Mouse (Mus musculus): ENCODE results near the gene Fundc2. TPM values are rescaled to one million over a fixed set of nuclear protein-coding genes. Genes with fewer than 3 reads are reported as not detected.

Fundc2 gene
- polyA plus RNA-seq (2014; fragmentation: Nextera tagmentation; extraction: Ambion mirVana) = 69.9 and 71.3 TPM in 2 replicates

GRCm38 (mm10) chrX:75382195-75382771 is at the start of gene Fundc2, which contains the start of gene F8:
Gene Fundc2, plus strand, starts transcription at chrX:75382399.
Gene F8, minus strand, starts transcription at chrX:75382615.
- H3K27me3 ChIP-seq (ENCODE audit: control insufficient read depth, insufficient read depth, low read length) = no peaks in the 10 kb centered on the region
- peak within 1 kb of the TSS; percentile 57 for H3K4me2 ChIP-seq
- H3K4me3 ChIP-seq (ENCODE audit: low read depth, low read length) = peak within 1 kb of the TSS; percentile 51
- ATAC-seq (replicated peaks; ENCODE audit: insufficient number of reproducible peaks, low FRiP score, low TSS enrichment) = peak; percentile 89
- 15% methylated on average over 18 of the region's 25 CpGs for WGBS (ENCODE audit: insufficient replicate concordance)
- no peaks in the 10 kb centered on the region for H3K4me1 ChIP-seq (ENCODE audit: control insufficient read depth, insufficient read depth, low read length)
- H3K36me3 ChIP-seq (ENCODE audit: control insufficient read depth, insufficient read depth, low read length) = no peaks in the 10 kb centered on the region
- peak within 1 kb of the TSS; percentile 93 for H3K27ac ChIP-seq (ENCODE audit: low read depth, low read length)
- H3K9ac ChIP-seq (ENCODE audit: low read depth, low read length) = peak within 1 kb of the TSS; percentile 77
- H3K9me3 ChIP-seq (replicated peaks; ENCODE audit: control insufficient read depth, low read length) = no peaks in the 10 kb centered on the region

GRCm38 (mm10) chrX:75370197-75370596 is 12.0 kb upstream of the Fundc2 start:
- Histone ChIP-seq H3K9me3 (replicated peaks; ENCODE audit: control insufficient read depth, low read length) (no peaks in the 10 kb centered on the region), H3K4me3 (ENCODE audit: low read depth, low read length) (no peak overlapping the region), H3K4me2 (no peak overlapping the region), H3K27ac (ENCODE audit: low read depth, low read length) (no peak overlapping the region), H3K9ac (ENCODE audit: low read depth, low read length) (no peak overlapping the region), H3K4me1 (ENCODE audit: control insufficient read depth, insufficient read depth, low read length) (no peaks in the 10 kb centered on the region), H3K27me3 (ENCODE audit: control insufficient read depth, insufficient read depth, low read length) (no peaks in the 10 kb centered on the region), H3K36me3 (ENCODE audit: control insufficient read depth, insufficient read depth, low read length) (no peaks in the 10 kb centered on the region)
- no peak for ATAC-seq (replicated peaks; ENCODE audit: insufficient number of reproducible peaks, low FRiP score, low TSS enrichment)

GRCm38 (mm10) chrX:75372666-75373425 is 9.4 kb upstream of the Fundc2 start:
- no peak overlapping the region for H3K4me2 ChIP-seq
- H3K9ac ChIP-seq (ENCODE audit: low read depth, low read length) = no peak overlapping the region
- no peak overlapping the region for H3K27ac ChIP-seq (ENCODE audit: low read depth, low read length)
- no peaks in the 10 kb centered on the region for H3K4me1 ChIP-seq (ENCODE audit: control insufficient read depth, insufficient read depth, low read length)
- H3K4me3 ChIP-seq (ENCODE audit: low read depth, low read length) = no peak overlapping the region
- no peak for ATAC-seq (replicated peaks; ENCODE audit: insufficient number of reproducible peaks, low FRiP score, low TSS enrichment)
- 61% methylated on average over 2 of the region's 2 CpGs for WGBS (ENCODE audit: insufficient replicate concordance)
- H3K27me3 ChIP-seq (ENCODE audit: control insufficient read depth, insufficient read depth, low read length) = no peaks in the 10 kb centered on the region
- no peaks in the 10 kb centered on the region for H3K36me3 ChIP-seq (ENCODE audit: control insufficient read depth, insufficient read depth, low read length)
- H3K9me3 ChIP-seq (replicated peaks; ENCODE audit: control insufficient read depth, low read length) = no peaks in the 10 kb centered on the region

GRCm38 (mm10) chrX:75376815-75377214 is 5.4 kb upstream of the Fundc2 start:
- Histone ChIP-seq H3K36me3 (ENCODE audit: control insufficient read depth, insufficient read depth, low read length) (no peaks in the 10 kb centered on the region), H3K4me2 (no peak overlapping the region), H3K4me3 (ENCODE audit: low read depth, low read length) (no peak overlapping the region), H3K9ac (ENCODE audit: low read depth, low read length) (no peak overlapping the region), H3K27me3 (ENCODE audit: control insufficient read depth, insufficient read depth, low read length) (no peaks in the 10 kb centered on the region), H3K4me1 (ENCODE audit: control insufficient read depth, insufficient read depth, low read length) (no peaks in the 10 kb centered on the region), H3K9me3 (replicated peaks; ENCODE audit: control insufficient read depth, low read length) (no peaks in the 10 kb centered on the region), H3K27ac (ENCODE audit: low read depth, low read length) (no peak overlapping the region)
- ATAC-seq (replicated peaks; ENCODE audit: insufficient number of reproducible peaks, low FRiP score, low TSS enrichment) = no peak

- Histone ChIP-seq H3K4me3 (ENCODE audit: low read depth, low read length) (no peak overlapping the region), H3K9ac (ENCODE audit: low read depth, low read length) (no peak overlapping the region), H3K36me3 (ENCODE audit: control insufficient read depth, insufficient read depth, low read length) (no peaks in the 10 kb centered on the region), H3K27me3 (ENCODE audit: control insufficient read depth, insufficient read depth, low read length) (no peaks in the 10 kb centered on the region), H3K9me3 (replicated peaks; ENCODE audit: control insufficient read depth, low read length) (no peaks in the 10 kb centered on the region), H3K4me2 (no peak overlapping the region), H3K4me1 (ENCODE audit: control insufficient read depth, insufficient read depth, low read length) (no peaks in the 10 kb centered on the region), H3K27ac (ENCODE audit: low read depth, low read length) (no peak overlapping the region)
- ATAC-seq (replicated peaks; ENCODE audit: insufficient number of reproducible peaks, low FRiP score, low TSS enrichment) = no peak
- WGBS (ENCODE audit: insufficient replicate concordance) = 72% methylated on average over 1 of the region's 1 CpGs
Measured at GRCm38 (mm10) chrX:75381176-75381575, 1.0 kb upstream of the Fundc2 start.

GRCm38 (mm10) chrX:75381699-75382098 is 500 bp upstream of the Fundc2 start:
- H3K27me3 ChIP-seq (ENCODE audit: control insufficient read depth, insufficient read depth, low read length) = no peaks in the 10 kb centered on the region
- 72% methylated on average over 5 of the region's 5 CpGs for WGBS (ENCODE audit: insufficient replicate concordance)
- H3K9ac ChIP-seq (ENCODE audit: low read depth, low read length) = no peak overlapping the region
- peak overlapping the region; percentile 57 for H3K4me2 ChIP-seq
- H3K4me1 ChIP-seq (ENCODE audit: control insufficient read depth, insufficient read depth, low read length) = no peaks in the 10 kb centered on the region
- H3K4me3 ChIP-seq (ENCODE audit: low read depth, low read length) = peak overlapping the region; percentile 51; the same call in 1 of the 2 replicates
- peak overlapping the region; percentile 93; the same call in 1 of the 2 replicates for H3K27ac ChIP-seq (ENCODE audit: low read depth, low read length)
- ATAC-seq (replicated peaks; ENCODE audit: insufficient number of reproducible peaks, low FRiP score, low TSS enrichment) = no peak
- H3K36me3 ChIP-seq (ENCODE audit: control insufficient read depth, insufficient read depth, low read length) = no peaks in the 10 kb centered on the region
- no peaks in the 10 kb centered on the region for H3K9me3 ChIP-seq (replicated peaks; ENCODE audit: control insufficient read depth, low read length)

GRCm38 (mm10) chrX:75399471-75399870 is 17.3 kb downstream of the Fundc2 start:
- Histone ChIP-seq H3K9ac (ENCODE audit: low read depth, low read length) (no peak overlapping the region), H3K4me2 (no peak overlapping the region), H3K27ac (ENCODE audit: low read depth, low read length) (no peak overlapping the region), H3K4me1 (ENCODE audit: control insufficient read depth, insufficient read depth, low read length) (no peaks in the 10 kb centered on the region), H3K27me3 (ENCODE audit: control insufficient read depth, insufficient read depth, low read length) (no peaks in the 10 kb centered on the region), H3K36me3 (ENCODE audit: control insufficient read depth, insufficient read depth, low read length) (0 out of 2 replicates have a peak, but pooled peaks cover 2% of the 10 kb centered on the region), H3K9me3 (replicated peaks; ENCODE audit: control insufficient read depth, low read length) (no peaks in the 10 kb centered on the region), H3K4me3 (ENCODE audit: low read depth, low read length) (no peak overlapping the region)
- WGBS (ENCODE audit: insufficient replicate concordance) = 88% methylated on average over 1 of the region's 1 CpGs
- no peak for ATAC-seq (replicated peaks; ENCODE audit: insufficient number of reproducible peaks, low FRiP score, low TSS enrichment)

- no peaks in the 10 kb centered on the region for H3K36me3 ChIP-seq (ENCODE audit: control insufficient read depth, insufficient read depth, low read length)
- no peaks in the 10 kb centered on the region for H3K9me3 ChIP-seq (replicated peaks; ENCODE audit: control insufficient read depth, low read length)
- H3K4me1 ChIP-seq (ENCODE audit: control insufficient read depth, insufficient read depth, low read length) = no peaks in the 10 kb centered on the region
- ATAC-seq (replicated peaks; ENCODE audit: insufficient number of reproducible peaks, low FRiP score, low TSS enrichment) = peak; percentile 57; the same call in 1 of the 2 replicates
- H3K27me3 ChIP-seq (ENCODE audit: control insufficient read depth, insufficient read depth, low read length) = no peaks in the 10 kb centered on the region
- 52% methylated on average over 2 of the region's 2 CpGs for WGBS (ENCODE audit: insufficient replicate concordance)
- H3K4me3 ChIP-seq (ENCODE audit: low read depth, low read length) = no peak overlapping the region
- no peak overlapping the region for H3K9ac ChIP-seq (ENCODE audit: low read depth, low read length)
- H3K4me2 ChIP-seq = no peak overlapping the region
- no peak overlapping the region for H3K27ac ChIP-seq (ENCODE audit: low read depth, low read length)
Measured at GRCm38 (mm10) chrX:75402668-75403067, 20.5 kb downstream of the Fundc2 start.

GRCm38 (mm10) chrX:75403350-75403749 is 21.2 kb downstream of the Fundc2 start:
- ATAC-seq (replicated peaks; ENCODE audit: insufficient number of reproducible peaks, low FRiP score, low TSS enrichment) = no peak
- Histone ChIP-seq H3K4me3 (ENCODE audit: low read depth, low read length) (no peak overlapping the region), H3K4me1 (ENCODE audit: control insufficient read depth, insufficient read depth, low read length) (no peaks in the 10 kb centered on the region), H3K27me3 (ENCODE audit: control insufficient read depth, insufficient read depth, low read length) (no peaks in the 10 kb centered on the region), H3K9me3 (replicated peaks; ENCODE audit: control insufficient read depth, low read length) (no peaks in the 10 kb centered on the region), H3K27ac (ENCODE audit: low read depth, low read length) (no peak overlapping the region), H3K9ac (ENCODE audit: low read depth, low read length) (no peak overlapping the region), H3K36me3 (ENCODE audit: control insufficient read depth, insufficient read depth, low read length) (no peaks in the 10 kb centered on the region), H3K4me2 (no peak overlapping the region)
